Mouse (Mus musculus) heart, adult 2 months (tissue): ENCODE measurements around the gene Capn9. TPM values are rescaled to one million over a fixed set of nuclear protein-coding genes. Genes with fewer than 3 reads are reported as not detected.

Source experiments
- DNase-seq, 2 experiments: peaks; one replicate each; pipeline ENCODE4 v3.0.0; 2021
- H3K27ac ChIP-seq: fragments of 200-600 bp; 2 replicates; pipeline ENCODE4 v1.8.1; 2022
- H3K27me3 ChIP-seq: fragments of 200-500 bp; 2 replicates; pipeline ENCODE4 v1.6.1; 2012; ENCODE audit warnings: mild to moderate bottlenecking, low read length, inconsistent platforms, mixed read lengths; ENCODE audit not compliant: control insufficient read depth, insufficient read depth
- H3K36me3 ChIP-seq: fragments of 200-500 bp; 2 replicates; pipeline ENCODE4 v1.6.1; 2012; ENCODE audit warnings: low read length, inconsistent platforms; ENCODE audit not compliant: control insufficient read depth, insufficient read depth
- H3K4me1 ChIP-seq: fragments of 200-500 bp; 2 replicates; pipeline ENCODE4 v1.6.1; 2011; ENCODE audit warnings: low read length; ENCODE audit not compliant: control insufficient read depth, insufficient read depth
- H3K4me3 ChIP-seq: fragments of 200-600 bp; 2 replicates; pipeline ENCODE4 v1.8.1; 2022
- H3K79me2 ChIP-seq: fragments of 200-500 bp; replicated peaks from 2 replicates; pipeline ENCODE4 v1.6.1; 2012; ENCODE audit warnings: mild to moderate bottlenecking, inconsistent platforms, low read length, moderate library complexity, mixed read lengths; ENCODE audit not compliant: control insufficient read depth, insufficient read depth
- H3K9ac ChIP-seq: fragments of 200-500 bp; 2 replicates; pipeline ENCODE4 v1.6.1; 2012; ENCODE audit warnings: low read depth, mild to moderate bottlenecking, control low read depth, inconsistent platforms, low read length, mixed read lengths
- CTCF ChIP-seq: fragments of 200-600 bp; IDR thresholded peaks from 2 replicates; pipeline ENCODE4 v1.8.1; 2022; ENCODE audit warnings: antibody characterized with exemption, mild to moderate bottlenecking, moderate library complexity
- EP300 ChIP-seq: fragments of 200-500 bp; IDR thresholded peaks from 2 replicates; pipeline ENCODE4 v1.6.1; 2011; ENCODE audit warnings: low read depth, low read length, control low read depth; ENCODE audit not compliant: insufficient read depth
- POLR2A ChIP-seq: fragments of 200-500 bp; IDR thresholded peaks from 2 replicates; pipeline ENCODE4 v1.6.1; 2011; ENCODE audit warnings: mild to moderate bottlenecking, low read depth, low read length, control low read depth; ENCODE audit not compliant: insufficient read depth
- WGBS: fragments of 180-500 bp; shearing (Covaris S2); methylation state at CpG from one replicate; pipeline ENCODE4 v1.1.7; 2018; 5-methylcytosine and 5-hydroxymethylcytosine counted together
- intact Hi-C: fragments of 180-260 bp; cut with DNase I; formaldehyde crosslinking; loops from one replicate; pipeline ENCODE4 v1.15.1; 2025
- polyA plus RNA-seq: library from polyadenylated mRNA; depleted of rRNA; stranded (reverse); fragments of >200 nt; gene quantifications from 2 replicates; pipeline ENCODE4 v1.2.3, GENCODE M21; 2012
- total RNA-seq, 2 experiments: library from RNA; stranded (reverse); gene quantifications; 2 replicates each; pipeline ENCODE4 v1.2.3; 2021

Capn9 gene
- total and polyA plus RNA-seq, 3 experiments = not detected

GRCm38 (mm10) chr8:124547269-124547668 is 28.6 kb upstream of the Capn9 start:
- H3K4me1 ChIP-seq = no peaks in the 10 kb centered on the region
- WGBS = 66% methylated on average over 11 of the region's 11 CpGs
- no peak overlapping the region for H3K27ac ChIP-seq
- H3K27me3 ChIP-seq = no peaks in the 10 kb centered on the region
- H3K79me2 ChIP-seq = no peaks in the 10 kb centered on the region
- no peak overlapping the region for H3K9ac ChIP-seq
- intact Hi-C loops = no loop called here
- H3K36me3 ChIP-seq = no peaks in the 10 kb centered on the region
- DNase-seq = no peak
- TF ChIP-seq CTCF (no peak), EP300 (no peak), POLR2A (no peak)
- no peak overlapping the region for H3K4me3 ChIP-seq

DNA sequence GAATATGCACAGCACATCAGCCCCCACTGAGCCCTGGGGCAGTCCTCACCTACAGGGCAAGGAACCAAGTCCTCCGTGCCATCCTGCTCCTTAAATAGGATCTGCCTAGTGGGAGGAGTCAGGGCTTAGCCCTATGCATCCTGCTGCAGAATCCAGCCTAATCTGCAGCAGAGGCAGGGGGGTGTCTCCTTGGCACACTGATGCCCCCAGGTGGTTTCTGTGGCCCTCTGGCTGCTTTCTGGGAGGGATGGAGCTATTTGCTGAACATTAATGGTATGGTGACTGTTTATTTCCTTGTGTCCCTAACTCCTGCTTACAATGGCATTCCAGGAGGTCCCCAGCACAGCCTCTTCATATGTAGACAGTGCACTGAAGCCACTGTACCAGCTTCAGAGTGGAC is 27.7 kb upstream of the Capn9 start:
- 57% methylated on average over 1 of the region's 1 CpGs for WGBS
- Histone ChIP-seq H3K9ac (no peak overlapping the region), H3K4me1 (no peaks in the 10 kb centered on the region), H3K27me3 (no peaks in the 10 kb centered on the region), H3K36me3 (no peaks in the 10 kb centered on the region), H3K4me3 (no peak overlapping the region), H3K27ac (no peak overlapping the region), H3K79me2 (no peaks in the 10 kb centered on the region)
- intact Hi-C loops = no loop called here
- TF ChIP-seq POLR2A (no peak), CTCF (no peak), EP300 (no peak)
- no peak for DNase-seq

- Histone ChIP-seq H3K27ac (no peak overlapping the region), H3K79me2 (no peaks in the 10 kb centered on the region), H3K27me3 (no peaks in the 10 kb centered on the region), H3K9ac (no peak overlapping the region), H3K36me3 (no peaks in the 10 kb centered on the region), H3K4me3 (no peak overlapping the region), H3K4me1 (no peaks in the 10 kb centered on the region)
- 93% methylated on average over 15 of the region's 15 CpGs for WGBS
- DNase-seq = no peak
- intact Hi-C loops = no loop called here
- TF ChIP-seq CTCF (no peak), EP300 (no peak)
These were observed 24.8 kb upstream of the Capn9 start for GRCm38 (mm10) chr8:124551011-124551661.

- no peak overlapping the region for H3K4me3 ChIP-seq
- TF ChIP-seq CTCF (no peak), EP300 (no peak), POLR2A (no peak)
- H3K79me2 ChIP-seq = no peaks in the 10 kb centered on the region
- intact Hi-C loops = no loop called here
- WGBS = 93% methylated on average over 7 of the region's 7 CpGs
- H3K36me3 ChIP-seq = no peaks in the 10 kb centered on the region
- H3K4me1 ChIP-seq = no peaks in the 10 kb centered on the region
- no peak overlapping the region for H3K9ac ChIP-seq
- no peak for DNase-seq
- H3K27ac ChIP-seq = no peak overlapping the region
- no peaks in the 10 kb centered on the region for H3K27me3 ChIP-seq
These were observed 20.7 kb upstream of the Capn9 start for GRCm38 (mm10) chr8:124555113-124555750.

GRCm38 (mm10) chr8:124556164-124556563 is 19.7 kb upstream of the Capn9 start:
- Histone ChIP-seq H3K4me1 (no peaks in the 10 kb centered on the region), H3K4me3 (no peak overlapping the region), H3K27me3 (no peaks in the 10 kb centered on the region), H3K27ac (no peak overlapping the region), H3K9ac (no peak overlapping the region), H3K36me3 (no peaks in the 10 kb centered on the region), H3K79me2 (no peaks in the 10 kb centered on the region)
- intact Hi-C loops = no loop called here
- no peak for DNase-seq
- 82% methylated on average over 7 of the region's 7 CpGs for WGBS
- TF ChIP-seq CTCF (no peak), EP300 (no peak), POLR2A (no peak)

- WGBS = 86% methylated on average over 13 of the region's 13 CpGs
- Histone ChIP-seq H3K4me3 (no peak overlapping the region), H3K4me1 (no peaks in the 10 kb centered on the region), H3K36me3 (no peaks in the 10 kb centered on the region), H3K79me2 (no peaks in the 10 kb centered on the region), H3K9ac (no peak overlapping the region), H3K27me3 (no peaks in the 10 kb centered on the region), H3K27ac (no peak overlapping the region)
- no peak for DNase-seq
- intact Hi-C loops = no loop called here
- TF ChIP-seq CTCF = no peak
- TF ChIP-seq EP300 = no peak
- TF ChIP-seq POLR2A = no peak
These were observed 19.3 kb upstream of the Capn9 start for GRCm38 (mm10) chr8:124556658-124557057.
